In genomic region chr10:84172828-84173321, GRCm38 (mm10) we compare ENCODE assay signal across 8 mouse cellular contexts.
DNase-seq lines count a peak whose midpoint lies in the region; ATAC-seq and TF ChIP-seq lines count a peak whose summit lies in the region.

No protein-coding gene starts in this region.

- H3K4me1 ChIP-seq in heart, embryonic 15.5 days (replicated peaks): no peaks in the 10 kb centered on the region
- H3K4me1 ChIP-seq in limb, embryonic 11.5 days (ENCODE audit: control insufficient read depth, insufficient read depth, low read length): peaks cover 5% of the 10 kb centered on the region; the same call in 1 of the 2 replicates
- H3K4me1 ChIP-seq in stomach, embryonic 16.5 days (ENCODE audit: control insufficient read depth, insufficient read depth, low read length): no peaks in the 10 kb centered on the region
- H3K4me1 ChIP-seq in thymus, adult 2 months (replicated peaks; ENCODE audit: control insufficient read depth, insufficient read depth, low read length): peaks cover 5% of the 10 kb centered on the region

- H3K4me2 ChIP-seq in heart, embryonic 15.5 days: no peak overlapping the region
- H3K4me2 ChIP-seq in limb, embryonic 11.5 days (ENCODE audit: low read depth, severe bottlenecking): no peak overlapping the region
- H3K4me2 ChIP-seq in stomach, embryonic 16.5 days (ENCODE audit: low read depth, low read length): no peak overlapping the region

- 64% methylated on average over 4 of the region's 4 CpGs for WGBS in heart, embryonic 15.5 days
- 21% methylated on average over 4 of the region's 4 CpGs for WGBS in limb, embryonic 11.5 days
- 65% methylated on average over 4 of the region's 4 CpGs for WGBS in stomach, embryonic 16.5 days
- 88% methylated on average over 4 of the region's 4 CpGs for WGBS in thymus, adult 2 months

- DNase-seq in layer of hippocampus, adult 11-12 months (ENCODE audit: low spot score): peak; percentile 33
- DNase-seq in layer of hippocampus, postnatal 25 days (ENCODE audit: extremely low spot score in 1 of 2, low spot score in 1 of 2): no peak
- peak; percentile 77 for DNase-seq in embryo, embryonic 10.5 days (ENCODE audit: low spot score)
- DNase-seq in limb, embryonic 11.5 days (ENCODE audit: low spot score): peak; percentile 52
- DNase-seq in thymus, adult 2 months: no peak

- no peak for TF ChIP-seq CTCF in thymus, adult 2 months (IDR thresholded peaks at IDR 0.05; ENCODE audit: borderline replicate concordance, control insufficient read depth, extremely low read depth, insufficient read depth, low read length, poor library complexity)

- H3K4me3 ChIP-seq in heart, embryonic 15.5 days: no peak overlapping the region
- H3K4me3 ChIP-seq in limb, embryonic 11.5 days (ENCODE audit: low read depth, low read length): no peak overlapping the region
- no peak overlapping the region for H3K4me3 ChIP-seq in stomach, embryonic 16.5 days (replicated peaks; ENCODE audit: low read length)
- H3K4me3 ChIP-seq in thymus, adult 2 months (ENCODE audit: control insufficient read depth, insufficient read depth, low read length): no peak overlapping the region

- no peak overlapping the region for H3K9ac ChIP-seq in heart, embryonic 15.5 days
- H3K9ac ChIP-seq in limb, embryonic 11.5 days (ENCODE audit: low read length): no peak overlapping the region
- H3K9ac ChIP-seq in stomach, embryonic 16.5 days (ENCODE audit: low read length): no peak overlapping the region

- no peak for TF ChIP-seq POLR2A in thymus, adult 2 months (IDR thresholded peaks at IDR 0.05; ENCODE audit: control insufficient read depth, extremely low read depth, insufficient read depth, low read length, poor library complexity)

- H3K36me3 ChIP-seq in heart, embryonic 15.5 days: no peaks in the 10 kb centered on the region
- no peaks in the 10 kb centered on the region for H3K36me3 ChIP-seq in limb, embryonic 11.5 days (ENCODE audit: control insufficient read depth, insufficient read depth, low read length)
- no peaks in the 10 kb centered on the region for H3K36me3 ChIP-seq in stomach, embryonic 16.5 days (ENCODE audit: control insufficient read depth, insufficient read depth, low read length)
- H3K36me3 ChIP-seq in thymus, adult 2 months (ENCODE audit: control insufficient read depth, insufficient read depth, low read length): no peaks in the 10 kb centered on the region

- ATAC-seq in heart, embryonic 15.5 days (replicated peaks; ENCODE audit: insufficient number of reproducible peaks, insufficient read depth, low FRiP score, low read depth): peak; percentile 27; the same call in 1 of the 2 replicates
- 0 out of 2 replicates have a peak, but pooled peaks have one; percentile 62 for ATAC-seq in limb, embryonic 11.5 days (ENCODE audit: insufficient number of reproducible peaks, low FRiP score, low TSS enrichment, low read depth)
- ATAC-seq in stomach, embryonic 16.5 days (ENCODE audit: insufficient read depth, low FRiP score): peak; percentile 37; the same call in 1 of the 2 replicates
- ATAC-seq in granulocyte monocyte progenitor cell, adult 5-6 weeks (replicated peaks; ENCODE audit: poor library complexity, severe bottlenecking): no peak

- no peaks in the 10 kb centered on the region for H3K27me3 ChIP-seq in heart, embryonic 15.5 days
- H3K27me3 ChIP-seq in limb, embryonic 11.5 days (ENCODE audit: control insufficient read depth, insufficient read depth, low read length): no peaks in the 10 kb centered on the region
- H3K27me3 ChIP-seq in stomach, embryonic 16.5 days (ENCODE audit: control insufficient read depth, insufficient read depth, low read length): no peaks in the 10 kb centered on the region
- H3K27me3 ChIP-seq in thymus, adult 2 months (ENCODE audit: control insufficient read depth, insufficient read depth, low read length): no peaks in the 10 kb centered on the region

- H3K27ac ChIP-seq in heart, embryonic 15.5 days: no peak overlapping the region
- H3K27ac ChIP-seq in limb, embryonic 11.5 days (replicated peaks; ENCODE audit: low read depth, low read length): no peak overlapping the region
- H3K27ac ChIP-seq in stomach, embryonic 16.5 days (ENCODE audit: low read length): no peak overlapping the region
- H3K27ac ChIP-seq in thymus, adult 2 months (ENCODE audit: control insufficient read depth, insufficient read depth, low read length): no peak overlapping the region

- no peaks in the 10 kb centered on the region for H3K9me3 ChIP-seq in heart, embryonic 15.5 days (replicated peaks)
- no peaks in the 10 kb centered on the region for H3K9me3 ChIP-seq in limb, embryonic 11.5 days (ENCODE audit: control insufficient read depth, low read length)
- no peaks in the 10 kb centered on the region for H3K9me3 ChIP-seq in stomach, embryonic 16.5 days (replicated peaks; ENCODE audit: control insufficient read depth, low read length)

Comparison
In these comparisons a context has a peak if more than half of its experiments do, and no peak if none do; other contexts are left out.
1. DNase-seq: peak in layer of hippocampus, adult 11-12 months (single experiment), embryo, embryonic 10.5 days (single experiment) and limb, embryonic 11.5 days (single experiment); none in layer of hippocampus, postnatal 25 days (0 of 2) and thymus, adult 2 months (single experiment).